In the genomic region with DNA sequence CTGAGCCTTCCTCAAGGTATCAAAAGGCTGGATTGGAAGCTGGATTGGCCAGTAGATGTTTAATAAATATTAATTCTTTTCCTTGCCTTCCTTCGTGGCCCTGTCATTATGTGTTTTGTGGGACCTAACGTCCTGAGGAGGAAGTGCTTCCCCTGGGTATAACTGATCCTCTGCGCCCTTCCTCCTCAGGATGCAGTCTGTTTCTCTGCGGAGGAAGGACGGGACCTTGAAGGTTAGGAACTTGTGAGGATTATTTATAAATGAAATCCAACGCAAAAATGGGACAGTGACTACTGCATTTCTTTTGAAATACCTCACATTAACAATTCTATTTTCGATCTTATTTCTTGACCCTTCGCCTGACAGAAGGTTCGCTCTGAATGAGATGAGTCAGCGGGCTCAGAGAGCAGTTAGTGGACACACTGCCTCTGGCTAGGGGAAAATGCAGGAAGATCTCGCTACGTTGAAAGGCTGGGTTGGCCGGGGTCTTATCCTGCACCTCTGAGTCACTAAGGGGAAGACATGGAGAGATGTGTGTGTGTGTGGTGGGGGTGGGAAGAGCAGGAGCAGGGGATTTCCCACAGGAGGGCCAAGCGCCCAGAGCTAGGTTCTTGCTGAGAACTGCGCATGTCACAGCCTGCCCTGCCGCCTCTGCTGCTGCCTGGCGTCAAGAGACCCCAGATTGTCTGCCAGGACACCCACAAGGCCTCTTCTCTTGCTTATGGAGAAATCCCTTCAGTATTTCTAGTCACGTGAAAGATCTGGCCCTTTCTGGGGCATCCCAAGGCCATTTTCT, we compare ENCODE assay signal across 11 mouse cellular contexts. TPM values are rescaled to one million over a fixed set of nuclear protein-coding genes. Genes with fewer than 3 reads are reported as not detected.
DNase-seq lines count a peak whose midpoint lies in the region; ATAC-seq lines count a peak whose summit lies in the region.
"Had no signal": no experiment of that assay in that cellular context is flagged by ENCODE, and none has a peak within 500 bp of the region (broad histone marks: within the 10 kb centered on the region; RNA-seq: fewer than 3 reads in every experiment).

No protein-coding gene starts in this region.

- peaks cover 33% of the 10 kb centered on the region for H3K4me1 ChIP-seq in embryonic facial prominence, embryonic 13.5 days
- peaks cover 31% of the 10 kb centered on the region for H3K4me1 ChIP-seq in liver, embryonic 11.5 days (replicated peaks; ENCODE audit: control insufficient read depth, insufficient read depth, low read length)

- H3K9ac ChIP-seq in embryonic facial prominence, embryonic 13.5 days: peak overlapping the region; percentile 21; the same call in 1 of the 2 replicates
- H3K9ac ChIP-seq in liver, embryonic 11.5 days (ENCODE audit: low read depth, low read length): peak overlapping the region; percentile 44; the same call in 1 of the 2 replicates
- H3K9ac ChIP-seq: stomach, embryonic 15.5 days had no signal

- H3K9me3 ChIP-seq in embryonic facial prominence, embryonic 13.5 days: no peaks in the 10 kb centered on the region
- H3K9me3 ChIP-seq in liver, embryonic 11.5 days (ENCODE audit: control insufficient read depth, low read length): no peaks in the 10 kb centered on the region
- H3K9me3 ChIP-seq: stomach, embryonic 15.5 days had no signal

- intact Hi-C loops in left cerebral cortex, postnatal 14 days (cut with DNase I): no loop called here

- H3K4me2 ChIP-seq in embryonic facial prominence, embryonic 13.5 days: no peak overlapping the region
- peak overlapping the region; percentile 55 for H3K4me2 ChIP-seq in liver, embryonic 11.5 days
- H3K4me2 ChIP-seq: stomach, embryonic 15.5 days had no signal

- 74% methylated on average over 18 of the region's 18 CpGs for WGBS in embryonic facial prominence, embryonic 13.5 days
- WGBS in liver, embryonic 11.5 days: 46% methylated on average over 18 of the region's 18 CpGs

- H3K27me3 ChIP-seq in embryonic facial prominence, embryonic 13.5 days: no peaks in the 10 kb centered on the region
- H3K27me3 ChIP-seq in liver, embryonic 11.5 days (replicated peaks; ENCODE audit: control insufficient read depth, insufficient read depth, low read length): no peaks in the 10 kb centered on the region
- H3K27me3 ChIP-seq: stomach, embryonic 15.5 days had no signal

- ATAC-seq in embryonic facial prominence, embryonic 13.5 days (ENCODE audit: insufficient number of reproducible peaks, insufficient read depth, low FRiP score, low TSS enrichment, low read depth): no peak
- peak; percentile 16; the same call in 1 of the 2 replicates for ATAC-seq in liver, embryonic 11.5 days (replicated peaks; ENCODE audit: low FRiP score)

- H3K36me3 ChIP-seq in embryonic facial prominence, embryonic 13.5 days: no peaks in the 10 kb centered on the region
- no peaks in the 10 kb centered on the region for H3K36me3 ChIP-seq in liver, embryonic 11.5 days (ENCODE audit: control insufficient read depth, insufficient read depth, low read length)
- H3K36me3 ChIP-seq: stomach, embryonic 15.5 days had no signal

- peak overlapping the region; percentile 57; the same call in 1 of the 2 replicates for H3K27ac ChIP-seq in embryonic facial prominence, embryonic 13.5 days
- peak overlapping the region; percentile 47 for H3K27ac ChIP-seq in liver, embryonic 11.5 days (ENCODE audit: low read depth, low read length)
- H3K27ac ChIP-seq: stomach, embryonic 15.5 days had no signal

- no peak overlapping the region for H3K4me3 ChIP-seq in embryonic facial prominence, embryonic 13.5 days
- peak overlapping the region; percentile 27; the same call in 1 of the 2 replicates for H3K4me3 ChIP-seq in liver, embryonic 11.5 days (ENCODE audit: low read depth, low read length)
- H3K4me3 ChIP-seq: stomach, embryonic 15.5 days had no signal

- DNase-seq in spleen, postnatal 36 days (ENCODE audit: low spot score in 2 of 2): peak; percentile 48 to 57
- no peak for DNase-seq in spleen, postnatal 14 days (ENCODE audit: low spot score in 2 of 2)
- DNase-seq in liver, embryonic 11.5 days (ENCODE audit: low spot score): no peak
- DNase-seq in thymus, postnatal 36 days: peak; percentile 60
- DNase-seq in left cerebral cortex, postnatal 14 days (ENCODE audit: low spot score in 2 of 2): no peak
- no peak for DNase-seq in cerebellum, adult 9-11 months
- DNase-seq in urinary bladder, adult 18-20 months (ENCODE audit: low spot score in 2 of 2): no peak
- DNase-seq: cerebellum, adult 11 months had no signal

RNA-seq across cellular contexts. Expression of a gene that starts 3.2 kb away (rescaled TPM):
- 85.4 and 93.8 TPM in 2 replicates for polyA plus RNA-seq in embryonic facial prominence, embryonic 13.5 days (2015; fragmentation: Nextera tagmentation; extraction: Ambion mirVana)
- 181 and 183 TPM in 2 replicates for polyA plus RNA-seq in liver, embryonic 11.5 days (2014; fragmentation: Nextera tagmentation; extraction: Ambion mirVana)
- total RNA-seq in left cerebral cortex, postnatal 14 days (2021): 10 to 100 TPM; 16.6 to 17.0 TPM

RNA-seq across cellular contexts. Expression of a gene that starts 14.9 kb away (rescaled TPM):
- 0.30 TPM in 1 of 2 replicates, not detected in the other for polyA plus RNA-seq in embryonic facial prominence, embryonic 13.5 days (2015; fragmentation: Nextera tagmentation; extraction: Ambion mirVana)
- polyA plus RNA-seq in liver, embryonic 11.5 days (2014; fragmentation: Nextera tagmentation; extraction: Ambion mirVana): not detected in 2 replicates
- total RNA-seq in left cerebral cortex, postnatal 14 days (2021): 1 to 10 TPM; 1.3 to 1.6 TPM
- polyA plus RNA-seq: limb, embryonic 11.5 days; stomach, embryonic 15.5 days had no signal

RNA-seq across cellular contexts. Expression of a gene that starts 16.5 kb away (rescaled TPM):
- polyA plus RNA-seq in embryonic facial prominence, embryonic 13.5 days (2015; fragmentation: Nextera tagmentation; extraction: Ambion mirVana): 0.30 TPM in 1 of 2 replicates, not detected in the other
- 0.22 and 0.34 TPM in 2 replicates for polyA plus RNA-seq in liver, embryonic 11.5 days (2014; fragmentation: Nextera tagmentation; extraction: Ambion mirVana)
- total RNA-seq in left cerebral cortex, postnatal 14 days (2021): under 1 TPM; 0.34 to 0.81 TPM

Comparison
In these comparisons a context has a peak if more than half of its experiments do, and no peak if none do; other contexts are left out.
1. DNase-seq: peak in spleen, postnatal 36 days (2 of 2) and thymus, postnatal 36 days (2 of 2); none in spleen, postnatal 14 days (0 of 2), liver, embryonic 11.5 days (single experiment), left cerebral cortex, postnatal 14 days (0 of 2), cerebellum, adult 9-11 months (single experiment) and urinary bladder, adult 18-20 months (0 of 2).